Mouse (Mus musculus) neural tube, embryonic 11.5 days (tissue): Measurements from ENCODE around the gene Ces1a. TPM values are rescaled to one million over a fixed set of nuclear protein-coding genes. Genes with fewer than 3 reads are reported as not detected.
A peak's percentile ranks its signal among the peaks of the same experiment; 100 is the strongest.

ENCODE experiments used
- ATAC-seq: fragments of 200-750 bp; cut with Nextera tagmentation; 2 replicates; pipeline ENCODE4 v1.8.0; 2017; ENCODE audit warnings: moderate number of reproducible peaks, mild to moderate bottlenecking, moderate TSS enrichment, moderate library complexity; ENCODE audit not compliant: insufficient read depth, low FRiP score, low TSS enrichment
- DNase-seq: peaks from one replicate; pipeline ENCODE4 v3.0.0-alpha.2; 2015; ENCODE audit warnings: low spot score
- H3K27ac ChIP-seq: fragments of 300-500 bp; sonication (generic); 2 replicates; pipeline ENCODE4 v1.5.1; 2014; ENCODE audit warnings: low read depth, mild to moderate bottlenecking, low read length
- H3K27me3 ChIP-seq: fragments of 300-500 bp; sonication (generic); 2 replicates; pipeline ENCODE4 v1.6.1; 2014; ENCODE audit warnings: mild to moderate bottlenecking, low read length, mixed read lengths; ENCODE audit not compliant: control insufficient read depth, insufficient read depth
- H3K36me3 ChIP-seq: fragments of 300-500 bp; sonication (generic); 2 replicates; pipeline ENCODE4 v1.6.1; 2014; ENCODE audit warnings: mild to moderate bottlenecking, low read length, moderate library complexity, mixed read lengths; ENCODE audit not compliant: control insufficient read depth, insufficient read depth
- H3K4me1 ChIP-seq: fragments of 300-500 bp; sonication (generic); 2 replicates; pipeline ENCODE4 v1.6.1; 2014; ENCODE audit warnings: low read length, mixed read lengths; ENCODE audit not compliant: control insufficient read depth, insufficient read depth
- H3K4me2 ChIP-seq: fragments of 300-500 bp; sonication (generic); 2 replicates; pipeline ENCODE4 v1.6.1; 2014; ENCODE audit warnings: low read depth, mild to moderate bottlenecking, moderate library complexity
- H3K4me3 ChIP-seq: fragments of 300-500 bp; sonication (generic); 2 replicates; pipeline ENCODE4 v1.5.1; 2014; ENCODE audit warnings: low read depth, low read length
- H3K9ac ChIP-seq: fragments of 300-500 bp; sonication (generic); 2 replicates; pipeline ENCODE4 v1.6.1; 2014; ENCODE audit warnings: mild to moderate bottlenecking, low read length
- H3K9me3 ChIP-seq: fragments of 300-500 bp; sonication (generic); 2 replicates; pipeline ENCODE4 v1.6.1; 2016; ENCODE audit warnings: low read length; ENCODE audit not compliant: control insufficient read depth
- WGBS: fragments of 180-500 bp; shearing (Covaris S2); extraction: QIAGEN DNeasy Blood & Tissue Kit; methylation state at CpG from one replicate; pipeline ENCODE4 v1.1.7; 2014; 5-methylcytosine and 5-hydroxymethylcytosine counted together
- polyA plus RNA-seq: library from polyadenylated mRNA; unstranded; fragments of >200 nt; fragmentation: Nextera tagmentation; extraction: Ambion mirVana; gene quantifications from 2 replicates; pipeline ENCODE4 v1.2.1, GENCODE M21; 2014

Ces1a gene
- not detected in 2 replicates for polyA plus RNA-seq

- Histone ChIP-seq H3K9me3 (no peaks in the 10 kb centered on the region; the same call in 1 of the 2 replicates), H3K36me3 (no peaks in the 10 kb centered on the region), H3K4me1 (no peaks in the 10 kb centered on the region), H3K4me3 (no peak within 1 kb of the TSS), H3K9ac (no peak within 1 kb of the TSS), H3K27me3 (no peaks in the 10 kb centered on the region), H3K27ac (no peak within 1 kb of the TSS), H3K4me2 (no peak within 1 kb of the TSS)
- 76% methylated on average over 3 of the region's 3 CpGs for WGBS
- ATAC-seq (no peak), DNase-seq (no peak)
Measured at GRCm38 (mm10) chr8:93048092-93048491, at the start of gene Ces1a. Gene Ces1a, minus strand, starts transcription at chr8:93048192.

GRCm38 (mm10) chr8:93095376-93095775, 47.4 kb upstream of the Ces1a start:
- Histone ChIP-seq H3K9me3 (no peaks in the 10 kb centered on the region), H3K4me1 (no peaks in the 10 kb centered on the region), H3K27me3 (no peaks in the 10 kb centered on the region), H3K4me3 (no peak overlapping the region), H3K27ac (no peak overlapping the region), H3K9ac (no peak overlapping the region), H3K36me3 (no peaks in the 10 kb centered on the region), H3K4me2 (no peak overlapping the region)
- DNase-seq (peak; percentile 36), ATAC-seq (no peak)

GRCm38 (mm10) chr8:93091324-93091723, 43.3 kb upstream of the Ces1a start:
- DNase-seq (no peak), ATAC-seq (no peak)
- Histone ChIP-seq H3K9ac (no peak overlapping the region), H3K36me3 (no peaks in the 10 kb centered on the region), H3K27ac (no peak overlapping the region), H3K4me2 (no peak overlapping the region), H3K27me3 (no peaks in the 10 kb centered on the region), H3K9me3 (no peaks in the 10 kb centered on the region), H3K4me1 (peaks cover 2% of the 10 kb centered on the region; the same call in 1 of the 2 replicates), H3K4me3 (no peak overlapping the region)
- WGBS: 69% methylated on average over 1 of the region's 1 CpGs

- ATAC-seq: no peak
- no peaks in the 10 kb centered on the region for H3K36me3 ChIP-seq
- no peak overlapping the region for H3K4me3 ChIP-seq
- H3K27me3 ChIP-seq: no peaks in the 10 kb centered on the region
- no peak overlapping the region for H3K4me2 ChIP-seq
- 6% methylated on average over 2 of the region's 2 CpGs for WGBS
- DNase-seq: peak; percentile 17
- no peaks in the 10 kb centered on the region for H3K9me3 ChIP-seq
- H3K9ac ChIP-seq: no peak overlapping the region
- no peak overlapping the region for H3K27ac ChIP-seq
- peaks cover 2% of the 10 kb centered on the region; the same call in 1 of the 2 replicates for H3K4me1 ChIP-seq
Measured at GRCm38 (mm10) chr8:93088686-93089122, 40.7 kb upstream of the Ces1a start.

- H3K4me3 ChIP-seq: no peak overlapping the region
Measured at GRCm38 (mm10) chr8:93088193-93088592, 40.2 kb upstream of the Ces1a start.

GRCm38 (mm10) chr8:93079887-93080286, 31.9 kb upstream of the Ces1a start, which contains the start of gene Ces1b:
Gene Ces1b, minus strand, starts transcription at chr8:93080017.
- Histone ChIP-seq H3K4me3 (no peak within 1 kb of the TSS), H3K27ac (no peak within 1 kb of the TSS), H3K9ac (no peak within 1 kb of the TSS), H3K9me3 (no peaks in the 10 kb centered on the region), H3K27me3 (no peaks in the 10 kb centered on the region), H3K4me1 (no peaks in the 10 kb centered on the region), H3K36me3 (no peaks in the 10 kb centered on the region), H3K4me2 (no peak within 1 kb of the TSS)
- ATAC-seq (no peak), DNase-seq (no peak)
- WGBS: 81% methylated on average over 2 of the region's 2 CpGs

More at GRCm38 (mm10) chr8:93088193-93088592, 40.2 kb upstream of the Ces1a start:
- 34% methylated on average over 7 of the region's 7 CpGs for WGBS
- DNase-seq (peak; percentile 13), ATAC-seq (no peak)
- no peaks in the 10 kb centered on the region for H3K9me3 ChIP-seq
- H3K9ac ChIP-seq: no peak overlapping the region
- no peak overlapping the region for H3K27ac ChIP-seq
- peaks cover 2% of the 10 kb centered on the region; the same call in 1 of the 2 replicates for H3K4me1 ChIP-seq
- H3K36me3 ChIP-seq: no peaks in the 10 kb centered on the region
- H3K4me2 ChIP-seq: no peak overlapping the region
- no peaks in the 10 kb centered on the region for H3K27me3 ChIP-seq

- H3K4me1 ChIP-seq: no peaks in the 10 kb centered on the region
- no peaks in the 10 kb centered on the region for H3K27me3 ChIP-seq
- no peak overlapping the region for H3K9ac ChIP-seq
- H3K27ac ChIP-seq: no peak overlapping the region
- H3K4me3 ChIP-seq: no peak overlapping the region
- 94% methylated on average over 4 of the region's 4 CpGs for WGBS
- DNase-seq (no peak), ATAC-seq (no peak)
- H3K4me2 ChIP-seq: no peak overlapping the region
- H3K9me3 ChIP-seq: no peaks in the 10 kb centered on the region
- no peaks in the 10 kb centered on the region for H3K36me3 ChIP-seq
Measured at GRCm38 (mm10) chr8:93075251-93075650, 27.3 kb upstream of the Ces1a start.

- Histone ChIP-seq H3K36me3 (no peaks in the 10 kb centered on the region), H3K4me3 (no peak overlapping the region), H3K9ac (no peak overlapping the region), H3K27me3 (no peaks in the 10 kb centered on the region), H3K4me2 (no peak overlapping the region), H3K27ac (no peak overlapping the region), H3K4me1 (no peaks in the 10 kb centered on the region), H3K9me3 (no peaks in the 10 kb centered on the region)
- 20% methylated on average over 3 of the region's 3 CpGs for WGBS
- ATAC-seq (no peak), DNase-seq (no peak)
Measured at GRCm38 (mm10) chr8:93063416-93064117, 15.6 kb upstream of the Ces1a start.

GRCm38 (mm10) chr8:93059185-93059584, 11.2 kb upstream of the Ces1a start:
- no peaks in the 10 kb centered on the region for H3K9me3 ChIP-seq
- H3K4me1 ChIP-seq: no peaks in the 10 kb centered on the region
- H3K4me3 ChIP-seq: no peak overlapping the region
- H3K36me3 ChIP-seq: no peaks in the 10 kb centered on the region
- ATAC-seq (no peak), DNase-seq (peak; percentile 72)
- H3K9ac ChIP-seq: no peak overlapping the region
- 24% methylated on average over 2 of the region's 2 CpGs for WGBS
- H3K4me2 ChIP-seq: no peak overlapping the region
- no peak overlapping the region for H3K27ac ChIP-seq
- no peaks in the 10 kb centered on the region for H3K27me3 ChIP-seq
